Mouse (Mus musculus) lung, postnatal 25 days (tissue): ENCODE data around the gene Gm10840.
"Not testable (repeated sequence)": the region's sequence is repeated elsewhere in the genome, so short reads cannot be mapped to it uniquely, and the experiment has no call there.

Experiments
- DNase-seq: peaks from one replicate; pipeline ENCODE4 v3.0.0; 2022; ENCODE audit warnings: low spot score

The Gm10840 gene

DNA sequence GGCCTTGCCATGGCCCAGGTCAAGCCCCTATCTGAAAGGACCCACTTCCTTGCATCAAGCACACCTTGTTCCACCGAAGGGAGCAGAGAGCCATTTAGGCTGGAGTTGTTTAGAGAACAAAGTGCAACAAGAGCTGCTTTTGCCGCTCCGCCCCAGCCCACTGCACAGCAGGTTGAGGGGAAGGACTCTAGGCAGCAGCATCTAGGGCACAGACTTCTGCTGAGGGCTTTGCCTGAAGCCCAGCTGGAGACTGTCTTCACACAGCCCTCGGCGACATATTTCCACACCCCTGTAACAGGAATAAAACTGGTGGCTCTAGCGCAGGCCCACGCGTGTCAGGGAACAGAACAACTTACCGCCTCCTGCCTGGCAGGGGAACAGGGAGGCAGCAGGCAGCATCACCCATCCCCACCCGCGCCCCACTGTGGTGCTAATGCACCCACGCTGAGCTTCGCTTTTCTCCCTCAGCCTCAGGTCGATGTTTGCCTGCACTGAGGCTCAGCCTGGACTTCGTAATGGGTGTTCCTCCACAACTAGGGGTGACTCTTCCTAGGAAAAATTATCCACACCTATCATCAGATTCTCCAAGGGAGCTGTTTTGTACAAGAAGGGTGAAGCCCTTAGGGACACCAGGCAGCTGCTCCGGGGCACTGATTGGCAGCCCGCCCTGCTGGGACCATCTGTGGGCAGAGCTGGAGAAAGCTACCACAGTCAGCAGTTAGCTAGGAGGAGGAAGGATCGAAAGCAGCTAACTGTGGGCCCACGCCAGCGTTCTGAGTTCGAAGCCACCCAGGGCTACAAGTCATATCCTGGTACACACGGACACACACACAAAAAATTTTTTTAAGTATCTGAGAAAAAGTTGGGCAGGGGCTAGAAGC lies at the start of gene Gm10840, which contains the start of gene Limd2:
Gene Gm10840 (plus strand): TSS at position 10 of the 881 bp plus-strand sequence.
Gene Limd2 (minus strand): TSS at position 20 of the 881 bp plus-strand sequence.
- peak; percentile 53 for DNase-seq

DNA sequence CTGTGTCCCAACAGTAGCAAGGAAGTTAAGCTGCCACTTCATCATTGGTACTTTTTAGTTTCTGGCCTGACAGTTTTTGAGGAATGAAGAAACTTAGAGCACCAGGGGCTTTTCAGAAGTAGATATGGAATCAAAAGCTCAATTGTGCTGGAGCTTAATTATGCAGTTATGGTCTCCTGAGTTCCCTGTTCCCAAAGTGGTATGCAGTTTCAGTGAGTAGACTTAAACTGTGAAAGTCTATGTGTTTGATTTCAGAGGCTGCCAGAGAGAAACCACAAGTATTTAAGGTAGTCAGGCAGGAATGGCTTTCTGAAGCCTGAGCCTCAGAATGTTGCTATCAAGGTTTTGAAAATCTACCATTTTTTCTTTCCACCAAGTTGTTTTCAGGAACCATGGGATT lies 49.0 kb upstream of the Gm10840 start:
- DNase-seq = no peak

DNA sequence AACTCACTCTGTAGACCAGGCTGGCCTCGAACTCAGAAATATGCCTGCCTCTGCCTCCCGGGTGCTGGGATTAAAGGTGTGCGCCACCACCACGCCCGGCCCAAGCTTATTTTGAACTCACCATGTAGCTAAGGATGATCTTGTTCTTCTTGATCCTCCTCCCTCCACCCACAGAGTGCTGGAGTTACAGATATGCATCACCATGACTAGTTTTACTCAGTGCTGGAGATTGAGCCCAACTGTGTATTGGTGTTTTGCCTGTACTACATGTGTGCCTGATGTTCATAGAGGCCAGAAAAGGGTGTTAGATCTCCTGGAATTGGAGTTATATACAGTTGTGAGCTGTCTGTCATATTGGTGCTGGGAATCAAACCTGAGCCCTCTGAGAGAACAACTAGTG lies 38.4 kb upstream of the Gm10840 start:
- DNase-seq = no peak

DNA sequence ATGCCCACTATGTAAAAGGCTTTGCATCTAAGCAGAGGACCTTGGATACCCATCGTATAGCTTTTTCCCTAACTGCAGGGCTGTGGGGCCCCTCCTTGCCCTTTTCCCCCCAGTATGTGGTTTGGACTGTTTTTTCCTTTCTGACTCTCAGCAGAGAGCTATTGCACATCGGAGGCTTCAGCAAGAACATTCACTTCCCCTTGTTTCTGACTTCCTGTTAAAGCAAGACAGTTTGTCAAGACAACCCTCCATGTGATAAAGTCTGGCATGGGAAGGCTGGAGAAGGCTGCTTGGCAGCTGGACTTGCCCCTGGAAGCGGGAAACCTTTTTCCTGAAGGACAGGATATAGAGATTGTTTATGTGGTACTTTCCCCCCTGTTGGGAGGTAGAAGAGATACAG lies 37.9 kb upstream of the Gm10840 start:
- DNase-seq = peak; percentile 80

DNA sequence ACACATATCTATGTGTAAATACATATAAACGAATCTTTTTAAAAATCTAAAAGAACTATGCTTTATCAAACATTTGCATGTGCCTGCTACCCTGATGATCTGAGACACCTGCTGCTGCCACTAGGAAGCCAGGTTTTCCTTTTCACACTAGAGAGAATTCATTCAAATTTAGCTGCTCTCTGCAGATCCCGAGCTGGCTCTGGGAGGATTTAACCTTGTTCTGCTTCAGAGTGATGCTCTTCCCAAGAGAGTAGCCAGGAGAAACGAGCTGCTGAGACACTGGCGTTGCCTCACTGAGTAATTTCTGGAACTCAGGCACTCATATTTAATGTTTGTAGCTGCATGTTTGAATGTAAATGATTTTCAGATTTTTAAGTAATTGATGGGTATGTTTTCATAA lies 35.9 kb upstream of the Gm10840 start:
- no peak for DNase-seq

DNA sequence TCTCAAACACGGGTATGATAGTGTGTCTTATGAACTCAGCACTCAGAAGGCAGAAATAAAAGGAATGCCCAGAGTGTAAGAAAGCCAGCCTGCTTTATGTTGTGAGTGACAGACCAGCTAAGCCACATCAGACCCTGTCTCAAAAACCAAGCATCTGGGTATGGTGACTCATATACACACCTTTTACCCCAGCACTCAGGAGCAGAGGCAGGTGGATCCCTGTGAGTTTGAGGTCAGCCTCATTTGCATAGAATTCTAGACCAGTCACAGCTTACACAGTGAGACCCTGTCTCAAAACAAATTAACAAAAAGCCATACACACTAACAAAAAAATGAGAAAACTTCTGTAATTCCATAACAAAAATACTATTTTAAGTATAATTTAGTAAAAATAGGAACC lies 34.8 kb upstream of the Gm10840 start:
- DNase-seq = no peak

DNA sequence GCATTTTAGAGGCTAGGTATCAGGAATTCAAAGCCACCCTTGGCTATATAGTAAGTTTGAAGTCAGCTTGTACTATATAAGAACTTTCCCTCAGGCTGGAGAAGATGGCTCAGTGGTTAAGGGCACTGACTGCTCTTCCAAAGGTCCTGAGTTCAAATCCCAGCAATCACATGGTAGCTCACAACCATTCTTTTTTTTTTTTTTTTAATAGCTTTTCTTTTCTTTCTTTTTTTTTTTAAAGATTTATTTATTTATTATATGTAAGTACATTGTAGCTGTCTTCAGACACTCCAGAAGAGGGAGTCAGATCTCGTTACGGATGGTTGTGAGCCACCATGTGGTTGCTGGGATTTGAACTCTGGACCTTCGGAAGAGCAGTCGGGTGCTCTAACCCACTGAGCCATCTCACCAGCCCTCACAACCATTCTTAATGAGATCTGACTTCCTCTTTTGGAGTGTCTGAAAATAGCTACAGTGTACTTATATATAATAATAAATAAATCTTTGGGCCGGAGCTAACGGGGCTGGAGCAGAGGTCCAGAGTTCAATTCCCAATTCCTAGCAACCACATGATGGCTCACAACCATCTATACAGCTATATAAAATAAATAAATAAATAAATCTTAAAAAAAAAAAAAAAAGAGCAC lies 33.8 kb upstream of the Gm10840 start:
- not testable (repeated sequence) for DNase-seq

DNA sequence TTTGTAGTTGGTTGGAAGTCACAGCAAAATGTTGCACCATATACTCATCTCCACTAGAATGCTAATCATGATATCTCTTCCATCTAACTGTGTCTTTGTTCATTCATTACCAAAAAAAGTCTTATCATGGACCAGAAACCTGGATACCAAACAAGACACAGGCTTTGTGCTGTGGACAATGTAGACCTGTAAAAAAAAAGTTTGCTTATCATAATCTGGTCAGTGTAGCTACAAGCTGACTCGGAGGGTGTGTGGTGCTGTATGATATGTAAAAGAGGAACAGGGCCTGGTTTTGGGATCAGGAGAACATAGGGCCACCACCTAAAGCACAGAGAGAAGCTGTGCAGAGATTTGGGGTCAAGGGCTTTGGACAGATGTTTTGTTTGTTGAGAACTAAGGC lies 31.2 kb upstream of the Gm10840 start:
- no peak for DNase-seq

DNA sequence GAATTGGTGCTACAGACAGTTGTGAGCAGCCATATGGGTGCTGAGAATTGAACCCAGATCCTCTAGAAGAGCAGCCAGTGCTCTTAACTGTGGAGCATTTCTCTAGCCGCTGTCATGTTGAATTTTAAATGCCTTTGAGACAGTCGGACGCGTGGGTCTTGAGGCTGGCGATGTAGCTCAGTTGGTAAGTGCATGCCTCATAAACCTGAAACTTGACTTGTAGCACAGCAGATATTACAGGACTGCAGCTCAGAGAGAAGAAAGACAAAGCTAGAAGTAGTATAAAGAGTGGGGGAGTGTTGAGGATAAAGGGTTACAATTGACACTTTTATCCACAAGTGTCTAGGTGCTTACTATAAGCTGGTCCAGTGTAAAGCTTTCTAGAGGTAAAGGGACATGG lies 28.1 kb upstream of the Gm10840 start:
- DNase-seq = no peak

DNA sequence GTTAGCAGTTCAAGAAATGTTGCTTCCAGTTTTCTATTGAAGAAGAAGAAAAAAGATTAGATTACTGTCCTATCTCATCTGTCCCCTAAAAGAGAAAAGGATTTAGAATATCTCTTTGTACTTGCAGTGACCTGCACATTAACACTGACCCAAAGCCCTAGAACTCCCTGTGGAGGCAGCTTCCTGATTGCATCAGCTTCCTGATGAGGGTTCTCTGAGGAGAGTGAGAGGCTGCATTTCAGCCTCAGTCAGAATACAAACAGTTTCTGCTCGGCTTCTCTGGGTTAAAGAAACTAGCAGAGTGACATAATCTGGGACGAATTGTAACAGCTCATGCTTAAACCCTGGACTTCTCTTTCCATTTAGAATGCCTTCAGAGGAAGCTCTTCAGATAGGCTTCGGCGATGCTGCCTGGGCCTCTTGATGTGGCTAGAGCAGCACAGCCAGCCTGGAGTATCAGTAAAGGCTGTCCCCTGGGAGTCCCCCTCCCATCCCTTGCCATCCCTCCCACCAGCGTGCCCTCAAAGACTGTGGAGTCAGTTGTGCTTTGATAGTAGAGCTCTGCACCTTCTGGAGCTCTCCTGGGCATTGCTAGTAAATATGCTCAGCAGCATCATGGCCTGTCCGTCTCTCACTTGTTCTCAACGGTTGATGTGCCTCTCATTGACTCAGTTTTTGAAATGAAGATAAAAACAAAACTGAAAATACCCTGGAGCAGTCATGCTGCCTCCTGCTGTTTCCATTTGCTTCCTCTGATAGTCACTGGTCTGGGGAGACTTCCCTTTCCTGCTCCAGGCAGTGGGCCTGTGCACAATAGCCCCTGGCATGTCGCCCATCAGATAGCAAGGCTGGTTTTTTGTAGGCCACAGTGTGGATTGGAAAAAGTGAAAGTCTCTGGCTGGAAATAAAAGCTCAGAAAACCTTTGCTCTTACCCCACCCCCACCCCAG lies 25.8 kb upstream of the Gm10840 start:
- DNase-seq = peak; percentile 93

DNA sequence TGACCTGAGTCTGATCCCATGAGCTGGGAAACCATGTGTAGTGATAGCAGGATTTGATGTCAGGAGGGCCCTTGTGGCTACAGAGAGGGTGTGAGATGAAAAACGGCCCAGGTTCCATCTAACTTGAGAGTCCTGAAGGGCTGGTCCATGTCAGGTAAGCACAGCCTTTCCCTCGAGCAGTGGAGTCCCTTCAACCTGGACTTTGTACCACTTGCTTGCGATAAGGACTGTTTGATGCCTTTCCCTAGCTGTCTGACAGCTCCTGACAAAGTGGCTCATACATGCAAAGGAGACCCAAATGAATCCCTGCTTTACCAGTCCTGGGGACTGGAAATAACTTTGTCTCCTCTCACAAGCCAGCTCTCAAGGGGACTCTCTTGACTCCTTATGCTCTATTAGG lies 9.4 kb upstream of the Gm10840 start:
- no peak for DNase-seq

DNA sequence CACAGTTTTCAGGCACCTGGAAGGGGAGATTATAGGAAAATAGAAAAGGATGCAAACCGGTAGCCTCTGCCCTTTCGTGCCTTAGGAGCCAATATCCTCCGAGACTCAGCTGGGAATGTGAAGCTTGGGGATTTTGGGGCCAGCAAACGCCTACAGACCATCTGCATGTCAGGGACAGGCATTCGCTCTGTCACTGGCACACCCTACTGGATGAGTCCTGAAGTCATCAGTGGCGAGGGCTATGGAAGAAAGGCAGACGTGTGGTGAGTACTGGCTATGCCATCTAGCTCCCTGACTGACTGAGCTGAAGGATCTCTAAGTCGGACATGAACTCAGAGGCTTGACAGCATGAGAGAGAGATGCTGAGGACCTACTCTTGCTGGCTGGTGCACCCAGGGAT lies 8.5 kb upstream of the Gm10840 start:
- no peak for DNase-seq

DNA sequence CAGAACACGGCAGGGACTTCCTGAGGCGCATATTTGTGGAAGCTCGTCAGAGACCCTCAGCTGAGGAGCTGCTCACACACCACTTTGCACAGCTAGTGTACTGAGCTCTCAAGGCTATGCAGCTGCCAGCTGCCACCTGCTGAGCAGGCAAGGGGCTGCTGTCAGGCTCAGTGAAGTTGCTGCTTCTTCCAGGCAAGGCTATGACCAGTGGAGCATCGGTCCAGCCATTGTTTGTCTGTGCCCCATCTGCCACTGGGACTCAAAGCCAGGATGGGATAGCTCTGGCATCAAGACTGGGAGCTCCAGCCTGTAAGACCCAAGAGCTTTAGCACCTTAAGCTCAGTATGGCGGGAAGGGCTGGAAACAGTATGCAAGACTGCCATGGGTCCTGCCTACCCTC lies 6.6 kb upstream of the Gm10840 start:
- DNase-seq = no peak

DNA sequence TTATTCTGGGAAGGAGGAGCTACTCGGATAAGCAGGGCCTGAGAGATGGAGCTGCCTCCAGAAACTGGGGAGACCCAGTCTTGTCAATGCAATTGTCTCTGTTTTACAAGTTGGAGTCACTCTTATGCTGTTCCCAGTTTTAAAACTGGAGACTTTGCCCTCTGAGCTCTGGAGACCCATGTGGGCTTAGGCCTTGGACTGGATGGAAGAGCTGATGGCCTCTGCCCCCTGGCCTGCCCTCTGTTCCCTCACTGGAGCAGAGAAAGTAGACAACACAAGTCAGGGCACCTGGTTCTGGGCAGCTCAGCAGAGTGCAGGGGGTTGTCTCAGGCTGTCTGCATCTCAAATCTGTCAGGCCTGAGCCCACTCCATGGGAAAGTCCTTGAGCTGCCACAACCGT lies 5.9 kb upstream of the Gm10840 start:
- DNase-seq = no peak

DNA sequence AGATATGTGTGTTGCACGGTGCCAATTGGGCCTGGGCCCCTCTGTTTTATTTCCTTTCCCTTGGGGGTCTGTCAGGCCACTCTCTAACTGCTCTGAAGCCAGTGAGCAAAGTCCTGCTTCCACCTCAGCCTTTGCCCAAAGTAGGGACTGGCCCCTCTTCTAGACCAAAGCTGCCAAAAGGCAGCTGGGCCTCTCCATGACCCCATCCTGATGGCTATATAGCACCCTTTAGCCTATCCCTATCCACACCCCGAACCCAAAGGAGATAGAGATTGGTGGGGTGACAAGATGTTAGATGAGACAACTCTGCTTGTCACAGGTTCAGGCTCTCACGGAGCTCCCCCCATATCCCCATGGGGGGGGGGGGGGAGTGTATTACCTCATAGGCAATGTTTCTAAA lies 4.9 kb upstream of the Gm10840 start:
- DNase-seq = no peak

DNA sequence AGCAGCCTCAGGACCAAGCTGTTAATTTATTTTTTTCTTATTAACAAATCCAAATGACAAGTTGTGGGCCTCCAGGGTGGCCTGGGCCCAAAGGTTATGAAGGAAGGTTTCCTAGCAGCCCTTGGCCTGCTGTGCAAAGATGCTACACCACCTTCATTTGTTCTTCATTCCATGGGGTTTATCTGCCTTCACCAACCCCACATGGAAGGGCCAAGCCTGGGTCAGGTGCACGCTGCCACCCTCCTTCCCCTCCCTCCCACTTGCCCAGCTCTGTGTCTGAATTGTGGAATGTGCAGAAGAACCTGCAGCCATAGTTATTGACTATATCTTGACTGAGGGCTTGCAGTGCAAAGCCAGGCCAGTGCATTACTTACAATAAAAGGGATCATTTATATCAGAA lies 4.4 kb upstream of the Gm10840 start:
- no peak for DNase-seq

DNA sequence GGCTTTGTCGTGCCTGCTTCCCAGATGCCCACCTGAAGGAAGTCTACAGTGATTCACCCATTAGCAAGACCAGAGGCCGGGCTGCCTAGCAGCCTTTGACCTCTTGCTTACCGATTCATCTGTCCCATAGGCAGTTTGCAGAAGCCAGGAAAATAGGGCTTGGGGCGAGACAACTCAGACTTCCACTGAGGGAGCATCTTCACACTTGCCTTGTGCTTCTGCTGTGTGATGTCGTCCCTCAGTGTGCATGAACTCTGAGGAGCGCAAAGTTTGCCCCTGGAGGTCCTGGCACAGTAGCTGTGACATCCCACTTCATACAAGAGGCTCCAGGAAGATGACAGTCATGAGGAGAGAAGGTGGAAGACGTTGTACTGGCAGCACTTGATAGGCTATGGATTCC lies 3.5 kb upstream of the Gm10840 start:
- no peak for DNase-seq

DNA sequence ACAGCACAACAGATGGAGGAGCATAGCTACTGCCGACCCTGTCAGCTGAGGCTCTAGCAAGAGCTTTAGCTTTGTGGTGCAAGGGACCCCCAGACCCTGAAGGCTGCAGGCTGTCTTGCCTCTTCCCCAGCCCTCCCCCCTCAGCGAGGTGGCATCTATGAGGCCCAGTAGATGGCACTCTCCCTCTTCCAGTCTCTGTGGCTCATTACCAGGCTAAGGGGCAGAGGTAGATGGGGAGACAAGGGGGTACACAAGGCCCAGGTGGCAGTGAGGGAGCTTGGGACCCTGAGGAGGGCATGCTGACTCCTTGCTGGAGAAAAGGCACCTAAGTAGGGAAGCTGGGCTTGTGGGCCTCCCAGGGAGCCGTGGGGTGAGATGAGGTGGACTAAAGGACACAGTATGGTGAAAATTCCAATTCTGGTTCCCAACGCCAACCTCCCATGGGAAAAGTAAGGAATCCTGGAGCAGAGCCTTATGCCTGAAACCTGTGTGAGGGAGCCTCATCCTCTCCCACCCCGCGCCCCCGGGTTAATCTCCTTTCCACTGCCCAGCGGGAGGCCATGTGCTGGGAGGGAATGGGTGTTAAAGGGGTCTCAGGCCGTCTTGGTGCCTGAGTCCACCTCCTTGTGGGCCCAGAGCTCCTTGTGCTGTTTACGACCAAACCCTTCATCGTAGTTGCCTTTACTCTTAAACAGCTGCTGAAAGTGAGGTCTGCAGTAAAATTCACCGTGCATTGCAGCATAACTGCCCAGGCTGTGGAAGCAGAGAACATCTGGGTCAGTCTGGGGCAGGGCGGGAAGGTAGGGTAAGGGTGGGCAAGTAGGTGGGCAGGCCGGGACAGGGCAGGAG lies 2.3 kb upstream of the Gm10840 start:
- peak; percentile 49 for DNase-seq

DNA sequence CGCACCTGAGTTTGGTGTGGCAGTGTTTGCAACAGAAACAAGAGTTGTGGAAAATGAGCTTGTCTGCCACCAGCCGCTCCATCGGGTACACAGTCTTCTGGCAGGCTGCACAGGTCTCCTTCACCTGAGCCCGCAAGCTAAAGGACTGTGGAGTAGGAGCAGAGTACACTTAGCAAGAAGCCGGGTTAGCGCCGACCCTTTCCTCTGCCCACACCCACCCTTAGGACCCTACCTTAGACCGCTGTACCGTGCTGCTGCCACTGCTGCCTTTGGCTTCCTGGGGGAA lies 1.8 kb upstream of the Gm10840 start:
- DNase-seq = no peak

DNA sequence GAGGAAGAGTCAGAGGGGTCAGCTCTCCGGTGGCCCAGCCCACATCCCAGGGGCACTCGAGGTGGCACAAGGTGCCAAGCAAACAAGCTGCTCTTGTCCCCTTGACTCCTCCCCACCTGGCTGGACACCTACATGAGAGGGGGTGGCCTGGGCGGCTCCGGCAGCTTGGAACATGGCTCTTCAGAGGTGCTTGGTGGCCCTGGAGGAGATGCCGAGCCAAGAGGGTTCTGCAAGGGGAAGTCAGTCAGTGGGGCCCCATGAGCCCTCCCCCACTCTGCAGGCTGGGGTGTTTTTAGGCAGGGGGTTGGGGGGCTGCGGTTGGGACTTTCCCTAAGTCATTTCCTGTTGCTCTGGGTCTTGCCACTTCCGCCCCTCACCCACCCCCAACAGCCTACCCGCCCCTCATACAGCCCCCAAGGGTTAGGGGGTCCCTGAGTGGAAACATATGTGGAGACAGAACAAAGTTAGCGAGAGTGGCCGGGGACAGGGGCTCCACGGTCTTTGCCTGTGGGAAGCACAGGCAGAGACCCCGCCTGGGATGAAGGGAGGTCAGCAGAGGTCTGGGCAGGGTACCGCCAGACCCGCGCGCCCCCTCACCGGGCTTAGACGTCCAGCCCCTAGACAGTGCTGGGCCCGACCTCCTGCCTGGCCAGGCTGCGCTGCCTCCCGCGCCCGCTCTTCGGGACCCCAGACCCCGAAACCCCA lies 1.3 kb upstream of the Gm10840 start:
- peak; percentile 90 for DNase-seq
